In genomic region chr9:105527219-105527618, GRCm38 (mm10) we compare ENCODE assay signal across 8 mouse cellular contexts. TPM values are rescaled to one million over a fixed set of nuclear protein-coding genes. Genes with fewer than 3 reads are reported as not detected.
DNase-seq lines count a peak whose midpoint lies in the region; ATAC-seq and TF ChIP-seq lines count a peak whose summit lies in the region.

Atp2c1 (minus strand) TSS chr9:105527319.

- H3K9me3 ChIP-seq in hindbrain, embryonic 13.5 days: no peaks in the 10 kb centered on the region
- no peaks in the 10 kb centered on the region for H3K9me3 ChIP-seq in liver, embryonic 14.5 days (ENCODE audit: control insufficient read depth, low read length)

- H3K4me1 ChIP-seq in cerebellum, adult 2 months (ENCODE audit: control insufficient read depth, insufficient read depth, low read length): peaks cover 21% of the 10 kb centered on the region
- peaks cover 40% of the 10 kb centered on the region for H3K4me1 ChIP-seq in hindbrain, embryonic 13.5 days (replicated peaks)
- H3K4me1 ChIP-seq in liver, embryonic 14.5 days (replicated peaks; ENCODE audit: control insufficient read depth in 2 of 2, insufficient read depth in 2 of 2, low read length in 1 of 2): peaks cover 10 to 21% of the 10 kb centered on the region in 2 experiments

- TF ChIP-seq CTCF in cerebellum, adult 2 months (IDR thresholded peaks at IDR 0.05; ENCODE audit: borderline replicate concordance, insufficient read depth, low read depth, low read length): no peak
- TF ChIP-seq CTCF in liver, embryonic 14.5 days (IDR thresholded peaks at IDR 0.05; ENCODE audit: low read depth): no peak

- H3K36me3 ChIP-seq in hindbrain, embryonic 13.5 days: no peaks in the 10 kb centered on the region
- no peaks in the 10 kb centered on the region for H3K36me3 ChIP-seq in liver, embryonic 14.5 days (replicated peaks; ENCODE audit: control insufficient read depth, insufficient read depth, low read depth)

- no peak within 1 kb of the TSS for H3K27ac ChIP-seq in cerebellum, adult 2 months (ENCODE audit: insufficient read depth, low read length)
- H3K27ac ChIP-seq in hindbrain, embryonic 13.5 days: peak within 1 kb of the TSS; percentile 65; the same call in 1 of the 2 replicates
- H3K27ac ChIP-seq in liver, embryonic 14.5 days: no peak within 1 kb of the TSS

- no peak for TF ChIP-seq EP300 in liver, embryonic 14.5 days (IDR thresholded peaks at IDR 0.05; ENCODE audit: low read depth)

- TF ChIP-seq POLR2A in cerebellum, adult 2 months (IDR thresholded peaks at IDR 0.05; ENCODE audit: borderline replicate concordance, insufficient read depth, low read length): no peak

- no peak within 1 kb of the TSS for H3K4me2 ChIP-seq in hindbrain, embryonic 13.5 days
- no peak within 1 kb of the TSS for H3K4me2 ChIP-seq in liver, embryonic 14.5 days (ENCODE audit: low read depth)

- H3K4me3 ChIP-seq in cerebellum, adult 2 months (replicated peaks; ENCODE audit: insufficient read depth, low read depth, low read length): no peak within 1 kb of the TSS
- H3K4me3 ChIP-seq in hindbrain, embryonic 13.5 days: no peak within 1 kb of the TSS
- no peak within 1 kb of the TSS for H3K4me3 ChIP-seq in liver, embryonic 14.5 days (ENCODE audit: insufficient read depth in 1 of 2, low read depth in 2 of 2, low read length in 2 of 2)

- no peaks in the 10 kb centered on the region for H3K27me3 ChIP-seq in cerebellum, adult 2 months (ENCODE audit: control insufficient read depth, insufficient read depth, low read length)
- H3K27me3 ChIP-seq in hindbrain, embryonic 13.5 days: no peaks in the 10 kb centered on the region
- H3K27me3 ChIP-seq in liver, embryonic 14.5 days (ENCODE audit: control insufficient read depth, insufficient read depth, low read length): no peaks in the 10 kb centered on the region

- ATAC-seq in cerebellum, adult (ENCODE audit: insufficient number of reproducible peaks, low FRiP score, low TSS enrichment): no peak
- no peak for ATAC-seq in hindbrain, embryonic 13.5 days (ENCODE audit: low FRiP score)
- ATAC-seq in liver, embryonic 14.5 days (ENCODE audit: insufficient read depth): no peak

- WGBS in cerebellum, adult 2 months: 91% methylated on average over 12 of the region's 12 CpGs
- 90% methylated on average over 12 of the region's 12 CpGs for WGBS in hindbrain, embryonic 13.5 days
- 67% methylated on average over 12 of the region's 12 CpGs for WGBS in liver, embryonic 14.5 days (ENCODE audit: insufficient replicate concordance)

- no peak within 1 kb of the TSS for H3K9ac ChIP-seq in hindbrain, embryonic 13.5 days
- H3K9ac ChIP-seq in liver, embryonic 14.5 days (replicated peaks): no peak within 1 kb of the TSS

- DNase-seq in cerebellum, adult 2 months: no peak
- no peak for DNase-seq in adrenal gland, adult 2 months
- no peak for DNase-seq in gastrocnemius, adult 18-20 months (ENCODE audit: low spot score)
- no peak for DNase-seq in liver, embryonic 14.5 days (ENCODE audit: low read depth in 3 of 3, low spot score in 3 of 3)
- DNase-seq in ovary, postnatal 14 days (ENCODE audit: low spot score): no peak
- DNase-seq in embryo, embryonic 9.5 days (ENCODE audit: extremely low spot score): no peak

RNA-seq across cellular contexts. Expression of gene Atp2c1, which starts in this region (rescaled TPM):
- 108 and 110 TPM in 2 replicates for polyA plus RNA-seq in cerebellum, adult 2 months (2012; rRNA removed)
- 10 to 100 TPM; 85.5 to 90.5 TPM for total RNA-seq in adrenal gland, adult 2 months (2021)
- 53.6 and 54.5 TPM in 2 replicates for polyA plus RNA-seq in adrenal gland, adult 2 months (2012; rRNA removed)
- 10 to 100 TPM; 38.5 to 45.0 TPM for total RNA-seq in gastrocnemius, adult 18-20 months (2021)
- polyA plus RNA-seq in hindbrain, embryonic 13.5 days (2015; fragmentation: Nextera tagmentation; extraction: Ambion mirVana): 87.3 and 96.3 TPM in 2 replicates
- polyA plus RNA-seq in liver, embryonic 14.5 days (2012; rRNA removed): 8.2 and 11.2 TPM in 2 replicates
- polyA plus RNA-seq in liver, embryonic 14.5 days (2014; fragmentation: Nextera tagmentation; extraction: Ambion mirVana): 16.8 and 19.4 TPM in 2 replicates
